21 mouse cellular contexts compared by ENCODE assay signal in the genomic region with DNA sequence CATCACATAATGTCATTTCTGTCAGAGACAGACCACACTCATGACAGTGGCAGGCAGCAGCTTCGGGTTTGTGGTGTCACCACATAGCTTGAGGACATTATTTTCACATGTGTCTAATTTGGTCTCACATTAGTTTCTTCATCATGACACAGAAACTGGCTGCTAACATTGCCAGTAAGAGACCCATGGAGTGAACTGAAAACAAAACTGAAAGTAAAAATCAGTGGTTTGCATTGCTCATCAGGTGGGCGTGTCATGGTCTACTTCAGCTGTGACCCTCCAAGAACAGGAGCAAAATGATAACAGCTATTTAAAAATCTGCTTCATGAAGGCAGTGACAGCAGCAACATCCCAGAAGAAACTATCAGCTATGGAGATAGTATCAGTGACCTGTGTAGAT.
DNase-seq lines count a peak whose midpoint lies in the region; ATAC-seq and TF ChIP-seq lines count a peak whose summit lies in the region.
"Had no signal": no experiment of that assay in that cellular context is flagged by ENCODE, and none has a peak within 500 bp of the region (broad histone marks: within the 10 kb centered on the region; RNA-seq: fewer than 3 reads in every experiment).

No protein-coding gene starts in this region.

- WGBS in limb, embryonic 10.5 days, result 85% methylated on average over 2 of the region's 2 CpGs
- 92% methylated on average over 2 of the region's 2 CpGs for WGBS in hindbrain, embryonic 11.5 days

- no peaks in the 10 kb centered on the region for H3K27me3 ChIP-seq in G1E (ENCODE audit: insufficient read depth, low read length)
- no peaks in the 10 kb centered on the region for H3K27me3 ChIP-seq in limb, embryonic 10.5 days (ENCODE audit: low read depth, poor library complexity, severe bottlenecking)
- no peaks in the 10 kb centered on the region for H3K27me3 ChIP-seq in hindbrain, embryonic 11.5 days (ENCODE audit: control insufficient read depth, insufficient read depth, low read length)
- H3K27me3 ChIP-seq: heart, embryonic 12.5 days had no signal

- H3K36me3 ChIP-seq in G1E (replicated peaks), result no peaks in the 10 kb centered on the region
- H3K36me3 ChIP-seq in limb, embryonic 10.5 days, result no peaks in the 10 kb centered on the region
- no peaks in the 10 kb centered on the region for H3K36me3 ChIP-seq in hindbrain, embryonic 11.5 days (ENCODE audit: control insufficient read depth, insufficient read depth, low read length)
- H3K36me3 ChIP-seq: embryonic facial prominence, embryonic 10.5 days; heart, embryonic 12.5 days; midbrain, embryonic 10.5 days had no signal

- no peak for ATAC-seq in G1E (ENCODE audit: extremely low read depth, insufficient number of reproducible peaks, low FRiP score, poor library complexity, severe bottlenecking)
- 0 out of 2 replicates have a peak, but pooled peaks have one; percentile 27 for ATAC-seq in granulocyte monocyte progenitor cell, adult 5-6 weeks (replicated peaks; ENCODE audit: poor library complexity, severe bottlenecking)
- 0 out of 2 replicates have a peak, but pooled peaks have one; percentile 13 for ATAC-seq in neutrophil, adult 5-6 weeks (ENCODE audit: extremely low read depth, insufficient number of reproducible peaks, low FRiP score, poor library complexity, severe bottlenecking)
- no peak for ATAC-seq in hindbrain, embryonic 11.5 days (ENCODE audit: low FRiP score)
- ATAC-seq: forebrain, embryonic 14.5 days; hindbrain, embryonic 16.5 days had no signal

- H3K27ac ChIP-seq in limb, embryonic 10.5 days, result no peak overlapping the region
- H3K27ac ChIP-seq in hindbrain, embryonic 11.5 days (ENCODE audit: low read depth, low read length), result no peak overlapping the region
- H3K27ac ChIP-seq: embryonic facial prominence, embryonic 10.5 days; midbrain, embryonic 10.5 days; stomach, postnatal 0 days had no signal

- no peak overlapping the region for H3K9ac ChIP-seq in hindbrain, embryonic 11.5 days (ENCODE audit: low read depth, low read length)
- H3K9ac ChIP-seq: heart, embryonic 12.5 days had no signal

- DNase-seq in 416B (ENCODE audit: low read depth) (peak; percentile 71), G1E (ENCODE audit: low spot score) (no peak)
- no peak for DNase-seq in urinary bladder, postnatal 4 days (ENCODE audit: low spot score in 2 of 2)
- no peak for DNase-seq in limb, embryonic 10.5 days (ENCODE audit: low spot score)
- DNase-seq in hindbrain, embryonic 11.5 days (ENCODE audit: low spot score), result no peak
- DNase-seq: adrenal gland, postnatal 10 days; cerebellum, adult 18-20 months; gastrocnemius, postnatal 36 days; kidney, adult 18-20 months; kidney, postnatal 36 days; lung, adult 18-20 months; right cerebral cortex, adult 18-20 months; thymus, postnatal 14 days had no signal

- peak overlapping the region; percentile 24; the same call in 1 of the 2 replicates for H3K4me3 ChIP-seq in G1E (ENCODE audit: low read depth, low read length)
- H3K4me3 ChIP-seq in limb, embryonic 10.5 days, result no peak overlapping the region
- no peak overlapping the region for H3K4me3 ChIP-seq in hindbrain, embryonic 11.5 days (ENCODE audit: low read depth, low read length)
- H3K4me3 ChIP-seq: embryonic facial prominence, embryonic 10.5 days; heart, embryonic 12.5 days; midbrain, embryonic 10.5 days had no signal

- H3K4me1 ChIP-seq in G1E (ENCODE audit: insufficient read depth, low read depth, low read length), result peaks cover 10% of the 10 kb centered on the region
- H3K4me1 ChIP-seq in limb, embryonic 10.5 days, result no peaks in the 10 kb centered on the region
- H3K4me1 ChIP-seq in hindbrain, embryonic 11.5 days (replicated peaks; ENCODE audit: control insufficient read depth, insufficient read depth, low read length), result peaks cover 2% of the 10 kb centered on the region; the same call in 1 of the 2 replicates

- no peak overlapping the region for H3K4me2 ChIP-seq in hindbrain, embryonic 11.5 days (replicated peaks; ENCODE audit: low read depth, low read length)
- H3K4me2 ChIP-seq: heart, embryonic 12.5 days had no signal

- no peaks in the 10 kb centered on the region for H3K9me3 ChIP-seq in G1E (replicated peaks)
- no peaks in the 10 kb centered on the region for H3K9me3 ChIP-seq in limb, embryonic 10.5 days (replicated peaks)
- no peaks in the 10 kb centered on the region for H3K9me3 ChIP-seq in hindbrain, embryonic 11.5 days (ENCODE audit: control insufficient read depth, low read length)
- H3K9me3 ChIP-seq: embryonic facial prominence, embryonic 10.5 days; heart, embryonic 12.5 days; midbrain, embryonic 10.5 days had no signal

- TF ChIP-seq CTCF in G1E (IDR thresholded peaks at IDR 0.05; ENCODE audit: low read depth, low read length), result no peak

Comparison
In these comparisons a context has a peak if more than half of its experiments do, and no peak if none do; other contexts are left out.
1. ATAC-seq: peak in granulocyte monocyte progenitor cell, adult 5-6 weeks (single experiment) and neutrophil, adult 5-6 weeks (single experiment); none in G1E (single experiment) and hindbrain, embryonic 11.5 days (single experiment).